Mouse (Mus musculus) neutrophil, adult 83 days (primary cell): ENCODE results near the gene Ddx19b. TPM values are rescaled to one million over a fixed set of nuclear protein-coding genes. Genes with fewer than 3 reads are reported as not detected.

Experiments
- total RNA-seq, 2 experiments: library from RNA; stranded (reverse); gene quantifications; one replicate each; pipeline ENCODE4 v1.2.4; 2023

The Ddx19b gene
- total RNA-seq: 1 to 10 TPM; 6.0 to 6.4 TPM

GRCm38 (mm10) chr8:111031572-111031971 lies at the start of gene Ddx19b:
Gene Ddx19b (minus strand): TSS chr8:111031751.

GRCm38 (mm10) chr8:111056158-111056663 lies 24.7 kb upstream of the Ddx19b start, which contains the start of gene Exosc6:
Gene Exosc6 (plus strand): TSS chr8:111056339.

GRCm38 (mm10) chr8:111032916-111033315 lies 1.4 kb upstream of the Ddx19b start, which contains the start of gene Aars:
Gene Aars (plus strand): TSS chr8:111033144.

GRCm38 (mm10) chr8:110997547-110998531 lies 33.7 kb downstream of the Ddx19b start, which contains the start of gene Ddx19a:
Gene Ddx19a (minus strand): TSS chr8:110997800.

Other genes with a start within 250 kb of the Ddx19b start
- not detected for gene Il34, start 225.8 kb downstream of the Ddx19b start, total RNA-seq
- gene Cog4, start 185.2 kb downstream of the Ddx19b start, total RNA-seq: 10 to 100 TPM; 46.3 to 52.9 TPM
- 10 to 100 TPM; 60.0 to 63.3 TPM for gene Sf3b3, start 185.0 kb downstream of the Ddx19b start, total RNA-seq
- gene Fuk, start 129.3 kb downstream of the Ddx19b start, total RNA-seq: 1 to 10 TPM; 8.2 to 8.5 TPM
- gene St3gal2, start 111.8 kb downstream of the Ddx19b start, total RNA-seq: 10 to 100 TPM; 37.8 to 49.0 TPM
- 10 to 100 TPM; 30.1 to 37.6 TPM for gene Ddx19a, start 34.0 kb downstream of the Ddx19b start, total RNA-seq
- gene Aars, start 1.4 kb upstream of the Ddx19b start, total RNA-seq: 10 to 100 TPM; 21.2 to 26.7 TPM
- 1 to 10 TPM; 1.2 to 2.1 TPM for gene Exosc6, start 24.6 kb upstream of the Ddx19b start, total RNA-seq
- not detected for gene Clec18a, start 60.7 kb upstream of the Ddx19b start, total RNA-seq
- 10 to 100 TPM; 11.4 to 15.0 TPM for gene Pdpr, start 62.9 kb upstream of the Ddx19b start, total RNA-seq
- gene Glg1, start 227.5 kb upstream of the Ddx19b start, total RNA-seq: 10 to 100 TPM; 53.4 to 54.3 TPM